Mouse (Mus musculus) CH12F3 (cell line): ENCODE results near the gene Tmcc1.

Experiments used
- in situ Hi-C: fragments of 300-500 bp; cut with MboI; formaldehyde crosslinking; loops from 2 replicates; pipeline ENCODE4 v1.14.3; 2020; ENCODE audit warnings: low sequenced_read_pairs

Tmcc1 gene

GRCm38 (mm10) chr6:115982889-115983288, 210.4 kb downstream of the Tmcc1 start:
- in situ Hi-C loops: no loop called here

GRCm38 (mm10) chr6:115978596-115978995, 214.7 kb downstream of the Tmcc1 start:
- in situ Hi-C loops: no loop called here

- in situ Hi-C loops: no loop called here
Observed at GRCm38 (mm10) chr6:115977810-115978209, 215.5 kb downstream of the Tmcc1 start.

GRCm38 (mm10) chr6:115975606-115976005, 217.7 kb downstream of the Tmcc1 start:
- in situ Hi-C loops: no loop called here

- in situ Hi-C loops: no loop called here
Observed at GRCm38 (mm10) chr6:115973881-115974662, 219.2 kb downstream of the Tmcc1 start.

GRCm38 (mm10) chr6:115973139-115973875, 220.0 kb downstream of the Tmcc1 start:
- in situ Hi-C loops: no loop called here

GRCm38 (mm10) chr6:115972083-115972764, 221.1 kb downstream of the Tmcc1 start:
- in situ Hi-C loops: no loop called here

GRCm38 (mm10) chr6:115971273-115972060, 221.8 kb downstream of the Tmcc1 start:
- in situ Hi-C loops: no loop called here

GRCm38 (mm10) chr6:115969952-115970351, 223.3 kb downstream of the Tmcc1 start:
- in situ Hi-C loops: no loop called here

GRCm38 (mm10) chr6:115969103-115969502, 224.2 kb downstream of the Tmcc1 start:
- in situ Hi-C loops: no loop called here

GRCm38 (mm10) chr6:115968700-115969099, 224.6 kb downstream of the Tmcc1 start:
- in situ Hi-C loops: no loop called here
